Mouse (Mus musculus) thymus, adult 2 months (tissue): Measurements from ENCODE around the gene Samm50. TPM values are rescaled to one million over a fixed set of nuclear protein-coding genes. Genes with fewer than 3 reads are reported as not detected.

ENCODE experiments used
- DNase-seq: peaks from one replicate; pipeline ENCODE4 v3.0.0; 2021
- H3K27ac ChIP-seq: fragments of 200-500 bp; 2 replicates; pipeline ENCODE4 v1.5.1; 2012; ENCODE audit warnings: low read length, control low read depth; ENCODE audit not compliant: control insufficient read depth, insufficient read depth
- H3K27me3 ChIP-seq: fragments of 200-500 bp; 2 replicates; pipeline ENCODE4 v1.6.1; 2012; ENCODE audit warnings: mild to moderate bottlenecking, low read length, moderate library complexity, mixed read lengths; ENCODE audit not compliant: control insufficient read depth, insufficient read depth
- H3K36me3 ChIP-seq: fragments of 200-500 bp; 2 replicates; pipeline ENCODE4 v1.6.1; 2012; ENCODE audit warnings: mild to moderate bottlenecking, low read length, moderate library complexity; ENCODE audit not compliant: control insufficient read depth, insufficient read depth
- H3K4me1 ChIP-seq: fragments of 200-500 bp; replicated peaks from 2 replicates; pipeline ENCODE4 v1.6.1; 2012; ENCODE audit warnings: low read length; ENCODE audit not compliant: control insufficient read depth, insufficient read depth
- H3K4me3 ChIP-seq: fragments of 200-500 bp; 2 replicates; pipeline ENCODE4 v1.5.1; 2012; ENCODE audit warnings: mild to moderate bottlenecking, low read length, control low read depth, moderate library complexity; ENCODE audit not compliant: control insufficient read depth, insufficient read depth
- CTCF ChIP-seq: fragments of 200-500 bp; IDR thresholded peaks from 2 replicates; pipeline ENCODE4 v1.5.1; 2012; ENCODE audit warnings: mild to moderate bottlenecking, control low read depth, low read length, moderate library complexity, borderline replicate concordance; ENCODE audit not compliant: control insufficient read depth, poor library complexity, insufficient read depth; ENCODE audit errors: extremely low read depth
- POLR2A ChIP-seq: fragments of 200-500 bp; IDR thresholded peaks from 2 replicates; pipeline ENCODE4 v1.6.1; 2012; ENCODE audit warnings: mild to moderate bottlenecking, low read length, control low read depth, moderate library complexity; ENCODE audit not compliant: control insufficient read depth, poor library complexity, insufficient read depth; ENCODE audit errors: extremely low read depth
- WGBS: fragments of 180-500 bp; shearing (Covaris S2); methylation state at CpG from one replicate; pipeline ENCODE4 v1.1.7; 2018; 5-methylcytosine and 5-hydroxymethylcytosine counted together
- polyA plus RNA-seq: library from polyadenylated mRNA; depleted of rRNA; stranded (reverse); fragments of >200 nt; gene quantifications from 2 replicates; pipeline ENCODE4 v1.2.3, GENCODE M21; 2012

Samm50 gene
- polyA plus RNA-seq, 1 experiment: 15.2 TPM

GRCm38 (mm10) chr15:84209517-84210412 lies 17.7 kb downstream of the Samm50 start:
- WGBS: 69% methylated on average over 11 of the region's 11 CpGs
- Histone ChIP-seq H3K36me3 (peaks cover 28% of the 10 kb centered on the region), H3K4me1 (peaks cover 4% of the 10 kb centered on the region), H3K27ac (no peak overlapping the region), H3K4me3 (no peak overlapping the region), H3K27me3 (no peaks in the 10 kb centered on the region)
- no peak for DNase-seq
- TF ChIP-seq CTCF (no peak), POLR2A (no peak)

- 78% methylated on average over 13 of the region's 13 CpGs for WGBS
- Histone ChIP-seq H3K4me1 (peaks cover 4% of the 10 kb centered on the region), H3K4me3 (no peak overlapping the region), H3K27ac (no peak overlapping the region), H3K27me3 (no peaks in the 10 kb centered on the region), H3K36me3 (peaks cover 22% of the 10 kb centered on the region)
- no peak for DNase-seq
- TF ChIP-seq CTCF: no peak
- no peak for TF ChIP-seq POLR2A
These were observed 18.4 kb downstream of the Samm50 start for GRCm38 (mm10) chr15:84210461-84210860.

DNA sequence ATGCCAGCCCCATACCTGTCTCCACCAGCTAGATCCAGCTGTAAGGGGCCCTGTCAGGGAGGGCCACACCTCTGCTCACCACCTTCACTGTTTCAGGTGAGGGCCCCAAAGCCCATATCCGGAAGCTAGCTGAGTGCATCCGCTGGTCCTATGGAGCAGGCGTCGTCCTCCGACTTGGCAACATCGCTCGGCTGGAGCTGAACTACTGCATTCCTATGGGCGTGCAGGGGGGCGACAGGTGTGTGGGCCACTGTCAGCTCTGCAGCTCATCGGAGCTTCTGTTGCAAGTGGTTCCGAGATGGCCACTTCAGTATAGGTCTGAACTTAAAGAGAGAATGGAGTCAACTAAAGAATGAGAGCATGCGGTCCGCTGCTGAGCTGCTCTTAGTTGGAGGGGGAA lies 18.9 kb downstream of the Samm50 start:
- no peak overlapping the region for H3K27ac ChIP-seq
- H3K4me3 ChIP-seq: no peak overlapping the region
- TF ChIP-seq CTCF: no peak
- no peak for TF ChIP-seq POLR2A
- DNase-seq: no peak
- H3K36me3 ChIP-seq: peaks cover 17% of the 10 kb centered on the region
- peaks cover 4% of the 10 kb centered on the region for H3K4me1 ChIP-seq
- WGBS: 95% methylated on average over 13 of the region's 13 CpGs
- H3K27me3 ChIP-seq: no peaks in the 10 kb centered on the region

DNA sequence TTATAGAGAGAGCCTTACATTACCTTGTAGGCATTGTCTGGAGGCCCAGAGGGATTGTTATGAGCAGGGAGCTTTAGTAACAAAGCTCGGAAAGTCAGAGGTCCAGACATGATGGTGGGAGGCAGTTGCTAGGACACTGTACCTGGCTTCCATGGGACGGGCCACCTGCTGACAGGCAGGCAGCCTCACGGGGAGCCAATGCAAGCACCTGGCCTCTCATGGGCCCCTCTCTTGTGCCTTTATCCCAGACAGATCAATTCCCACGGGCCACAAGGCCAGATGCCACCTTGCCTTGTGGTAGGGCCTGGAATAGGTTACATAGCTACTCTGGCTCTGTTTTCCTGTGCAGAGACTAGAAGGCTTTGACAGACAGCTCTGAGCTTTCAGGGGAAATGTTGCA lies 19.5 kb downstream of the Samm50 start:
- DNase-seq: no peak
- no peak overlapping the region for H3K4me3 ChIP-seq
- no peaks in the 10 kb centered on the region for H3K27me3 ChIP-seq
- no peak overlapping the region for H3K27ac ChIP-seq
- TF ChIP-seq POLR2A (no peak), CTCF (no peak)
- H3K4me1 ChIP-seq: peaks cover 4% of the 10 kb centered on the region
- WGBS: 84% methylated on average over 4 of the region's 4 CpGs
- H3K36me3 ChIP-seq: peaks cover 11% of the 10 kb centered on the region

DNA sequence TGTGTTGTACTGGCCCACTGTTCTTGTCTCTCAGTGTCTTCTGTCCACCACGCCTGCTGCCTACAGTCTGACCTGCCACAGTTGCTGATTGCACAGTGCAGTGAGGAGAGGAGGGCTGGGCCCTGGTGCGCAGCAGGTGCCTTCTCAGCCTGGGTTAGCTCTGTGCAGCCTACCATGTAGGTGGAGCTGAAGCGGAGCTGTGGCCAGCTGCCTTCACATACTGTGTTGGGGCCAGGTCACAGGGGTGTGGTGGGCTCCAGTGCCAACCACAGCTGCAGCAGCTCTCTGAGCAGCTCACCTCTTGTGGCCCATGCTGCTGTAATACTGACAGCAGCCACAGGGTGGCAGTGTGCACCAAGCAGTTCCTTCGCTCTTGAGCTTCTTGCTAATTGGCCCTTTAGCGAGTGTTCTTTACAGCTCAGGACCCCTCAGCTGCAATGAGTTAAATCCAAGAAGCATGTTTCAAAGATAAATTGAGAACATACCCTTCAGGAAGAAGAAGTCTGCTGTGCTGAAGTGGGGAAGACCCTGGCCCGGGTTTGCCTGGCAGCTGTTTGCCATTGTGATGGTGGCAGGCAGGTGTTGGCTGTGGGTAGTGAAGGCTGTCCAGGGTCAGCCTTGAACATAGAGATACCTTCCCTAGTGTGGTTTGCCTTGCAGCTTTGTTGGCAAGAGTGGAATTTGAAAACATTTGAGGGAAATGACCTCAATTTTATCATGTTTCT lies 20.2 kb downstream of the Samm50 start:
- TF ChIP-seq POLR2A: no peak
- TF ChIP-seq CTCF: peak; percentile 92
- peaks cover 10% of the 10 kb centered on the region; the same call in 1 of the 2 replicates for H3K36me3 ChIP-seq
- WGBS: 50% methylated on average over 6 of the region's 6 CpGs
- peak; percentile 81 for DNase-seq
- no peak overlapping the region for H3K4me3 ChIP-seq
- no peak overlapping the region for H3K27ac ChIP-seq
- peaks cover 4% of the 10 kb centered on the region for H3K4me1 ChIP-seq
- no peaks in the 10 kb centered on the region for H3K27me3 ChIP-seq

DNA sequence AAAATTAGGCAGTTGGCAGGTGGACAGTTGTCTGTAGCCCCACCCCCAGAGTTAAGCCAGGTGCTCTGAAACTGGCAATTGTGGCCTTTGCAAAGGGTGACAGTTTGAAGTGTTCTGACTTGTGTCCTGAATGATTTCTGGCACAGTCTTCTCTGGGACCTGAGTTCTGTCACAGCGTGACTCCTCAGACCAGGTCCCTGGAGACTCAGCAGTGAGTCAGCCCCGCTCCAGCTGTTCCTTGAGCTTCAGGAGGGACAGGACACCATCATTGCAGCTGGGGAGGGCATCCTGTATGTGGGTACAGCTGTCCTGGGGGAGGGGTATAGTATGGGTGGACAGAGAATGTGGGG lies 20.7 kb downstream of the Samm50 start:
- no peak overlapping the region for H3K27ac ChIP-seq
- H3K4me1 ChIP-seq: peaks cover 4% of the 10 kb centered on the region
- 89% methylated on average over 2 of the region's 2 CpGs for WGBS
- DNase-seq: no peak
- H3K27me3 ChIP-seq: no peaks in the 10 kb centered on the region
- H3K4me3 ChIP-seq: no peak overlapping the region
- TF ChIP-seq POLR2A (no peak), CTCF (no peak)
- H3K36me3 ChIP-seq: peaks cover 10% of the 10 kb centered on the region; the same call in 1 of the 2 replicates
